Mouse (Mus musculus) embryonic fibroblast, embryonic 13.5 days (primary cell): Measurements from ENCODE around the gene Tjp3.

Source experiments
- CTCF ChIP-seq: IDR thresholded peaks from 2 replicates; pipeline ENCODE4 v1.5.1; 2011; ENCODE audit warnings: mild to moderate bottlenecking, control low read depth, low read length, moderate library complexity, borderline replicate concordance; ENCODE audit not compliant: insufficient read depth
- POLR2A ChIP-seq: IDR thresholded peaks from 2 replicates; pipeline ENCODE4 v1.6.1; 2011; ENCODE audit warnings: low read depth, mild to moderate bottlenecking, control low read depth, low read length, moderate library complexity

DNA sequence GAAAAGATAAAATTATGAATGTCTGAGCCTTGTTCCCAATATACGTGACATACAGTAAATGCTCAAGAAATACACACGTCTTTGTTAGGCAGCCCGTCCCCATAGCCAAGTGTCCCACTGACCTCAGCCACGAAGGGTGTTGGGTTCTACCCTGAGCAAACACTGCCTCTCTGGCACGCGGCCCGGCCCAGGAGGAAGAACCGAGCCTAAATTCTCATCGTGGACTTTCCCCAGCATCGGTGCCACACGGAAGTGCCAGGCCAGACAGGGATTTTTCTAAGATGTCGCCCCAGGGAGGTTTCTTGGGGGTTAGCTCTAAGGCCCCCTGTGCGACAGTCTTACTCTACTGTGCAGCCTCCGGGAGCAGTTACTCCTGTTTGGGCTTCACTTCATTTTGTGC, 1.6 kb downstream of the Tjp3 start:
- no peak for TF ChIP-seq CTCF
- TF ChIP-seq POLR2A = no peak
